ENCODE assay signal across 9 mouse cellular contexts in genomic region chr2:30061215-30062166, GRCm38 (mm10). TPM values are rescaled to one million over a fixed set of nuclear protein-coding genes. Genes with fewer than 3 reads are reported as not detected.
DNase-seq lines count a peak whose midpoint lies in the region; ATAC-seq and TF ChIP-seq lines count a peak whose summit lies in the region.
"Had no signal": no experiment of that assay in that cellular context is flagged by ENCODE, and none has a peak within 500 bp of the region (broad histone marks: within the 10 kb centered on the region; RNA-seq: fewer than 3 reads in every experiment).

No protein-coding gene starts in this region.

- no peak for ATAC-seq in cerebellum, adult (ENCODE audit: insufficient number of reproducible peaks, low FRiP score, low TSS enrichment)
- ATAC-seq in forebrain, embryonic 16.5 days: no peak
- peak; percentile 30 for ATAC-seq in inflammation-experienced regulatory T-cells, adult 6 months
- no peak for ATAC-seq in liver, embryonic 16.5 days (ENCODE audit: low read depth)
- 0 out of 2 replicates have a peak, but pooled peaks have one; percentile 17 for ATAC-seq in neural tube, embryonic 11.5 days (ENCODE audit: insufficient read depth, low FRiP score, low TSS enrichment)

- H3K36me3 ChIP-seq in forebrain, embryonic 16.5 days (ENCODE audit: control insufficient read depth, insufficient read depth): no peaks in the 10 kb centered on the region
- H3K36me3 ChIP-seq in liver, embryonic 16.5 days (ENCODE audit: control insufficient read depth, insufficient read depth): no peaks in the 10 kb centered on the region
- H3K36me3 ChIP-seq in neural tube, embryonic 11.5 days (ENCODE audit: control insufficient read depth, insufficient read depth, low read length): no peaks in the 10 kb centered on the region

- H3K9ac ChIP-seq in forebrain, embryonic 16.5 days (replicated peaks; ENCODE audit: low read depth, low read length): peak overlapping the region; percentile 60
- peak overlapping the region; percentile 81 for H3K9ac ChIP-seq in liver, embryonic 16.5 days (ENCODE audit: low read depth, low read length)
- H3K9ac ChIP-seq in neural tube, embryonic 11.5 days (ENCODE audit: low read length): peak overlapping the region; percentile 75

- DNase-seq in cerebellum, adult 2 months: no peak
- DNase-seq in adrenal gland, postnatal 10 days: peak; percentile 79
- peak; percentile 79 for DNase-seq in neural tube, embryonic 11.5 days (ENCODE audit: low spot score)
- DNase-seq in thymus, postnatal 4 days: peak; percentile 79

- TF ChIP-seq CTCF in cerebellum, adult 2 months (IDR thresholded peaks at IDR 0.05; ENCODE audit: borderline replicate concordance, insufficient read depth, low read depth, low read length): no peak

- H3K27me3 ChIP-seq in cerebellum, adult 2 months (ENCODE audit: control insufficient read depth, insufficient read depth, low read length): no peaks in the 10 kb centered on the region
- no peaks in the 10 kb centered on the region for H3K27me3 ChIP-seq in forebrain, embryonic 16.5 days (replicated peaks; ENCODE audit: control insufficient read depth, insufficient read depth, low read length)
- no peaks in the 10 kb centered on the region for H3K27me3 ChIP-seq in liver, embryonic 16.5 days (ENCODE audit: control insufficient read depth, insufficient read depth, low read depth, low read length)
- H3K27me3 ChIP-seq in neural tube, embryonic 11.5 days (ENCODE audit: control insufficient read depth, insufficient read depth, low read length): no peaks in the 10 kb centered on the region
- H3K27me3 ChIP-seq: Patski had no signal

- no peak for TF ChIP-seq POLR2A in cerebellum, adult 2 months (IDR thresholded peaks at IDR 0.05; ENCODE audit: borderline replicate concordance, insufficient read depth, low read length)

- H3K4me3 ChIP-seq in cerebellum, adult 2 months (replicated peaks; ENCODE audit: insufficient read depth, low read depth, low read length): peak overlapping the region; percentile 70
- peak overlapping the region; percentile 52 for H3K4me3 ChIP-seq in forebrain, embryonic 16.5 days (replicated peaks; ENCODE audit: low read length)
- peak overlapping the region; percentile 80 for H3K4me3 ChIP-seq in liver, embryonic 16.5 days (ENCODE audit: low read depth, low read length)
- peak overlapping the region; percentile 68 for H3K4me3 ChIP-seq in neural tube, embryonic 11.5 days (ENCODE audit: low read depth, low read length)

- H3K9me3 ChIP-seq in forebrain, embryonic 16.5 days (ENCODE audit: control insufficient read depth, low read length): no peaks in the 10 kb centered on the region
- no peaks in the 10 kb centered on the region for H3K9me3 ChIP-seq in liver, embryonic 16.5 days (replicated peaks; ENCODE audit: control insufficient read depth, low read length)
- H3K9me3 ChIP-seq in neural tube, embryonic 11.5 days (ENCODE audit: control insufficient read depth, low read length): no peaks in the 10 kb centered on the region

- no peak overlapping the region for H3K27ac ChIP-seq in cerebellum, adult 2 months (ENCODE audit: insufficient read depth, low read length)
- H3K27ac ChIP-seq in forebrain, embryonic 16.5 days (ENCODE audit: low read length): peak overlapping the region; percentile 62
- H3K27ac ChIP-seq in liver, embryonic 16.5 days (ENCODE audit: low read length): peak overlapping the region; percentile 92
- peak overlapping the region; percentile 85 for H3K27ac ChIP-seq in neural tube, embryonic 11.5 days (ENCODE audit: low read depth, low read length)

- H3K4me1 ChIP-seq in cerebellum, adult 2 months (ENCODE audit: control insufficient read depth, insufficient read depth, low read length): no peaks in the 10 kb centered on the region
- peaks cover 31% of the 10 kb centered on the region for H3K4me1 ChIP-seq in forebrain, embryonic 16.5 days (replicated peaks; ENCODE audit: control insufficient read depth, insufficient read depth, low read length)
- H3K4me1 ChIP-seq in liver, embryonic 16.5 days (ENCODE audit: control insufficient read depth, low read depth, low read length): peaks cover 45% of the 10 kb centered on the region
- H3K4me1 ChIP-seq in neural tube, embryonic 11.5 days (ENCODE audit: control insufficient read depth, insufficient read depth, low read length): peaks cover 13% of the 10 kb centered on the region

- WGBS in cerebellum, adult 2 months: 14% methylated on average over 37 of the region's 37 CpGs
- WGBS in forebrain, embryonic 16.5 days: 8% methylated on average over 36 of the region's 37 CpGs
- WGBS in liver, embryonic 16.5 days (ENCODE audit: insufficient replicate concordance): 5% methylated on average over 34 of the region's 37 CpGs
- WGBS in neural tube, embryonic 11.5 days: 10% methylated on average over 36 of the region's 37 CpGs

- H3K4me2 ChIP-seq in forebrain, embryonic 16.5 days (ENCODE audit: low read length): peak overlapping the region; percentile 79
- H3K4me2 ChIP-seq in liver, embryonic 16.5 days (ENCODE audit: low read depth, low read length): peak overlapping the region; percentile 100
- H3K4me2 ChIP-seq in neural tube, embryonic 11.5 days (ENCODE audit: low read depth): peak overlapping the region; percentile 95

RNA-seq across cellular contexts. Expression of gene Set, which starts 4.3 kb away (rescaled TPM):
- polyA plus RNA-seq in cerebellum, adult 2 months (2012; rRNA removed): 138 and 159 TPM in 2 replicates
- 100 to 1,000 TPM; 216 to 221 TPM for total RNA-seq in adrenal gland, postnatal 10 days (2021)
- 407 and 435 TPM in 2 replicates for polyA plus RNA-seq in forebrain, embryonic 16.5 days (2015; fragmentation: Nextera tagmentation; extraction: Ambion mirVana)
- polyA plus RNA-seq in inflammation-experienced regulatory T-cells, adult 6 months (2017; shearing (Covaris generic)): 100 to 1,000 TPM; 374 to 393 (median 380) TPM
- polyA plus RNA-seq in liver, embryonic 16.5 days (2015; fragmentation: Nextera tagmentation; extraction: Ambion mirVana): 117 and 130 TPM in 2 replicates
- polyA plus RNA-seq in neural tube, embryonic 11.5 days (2014; fragmentation: Nextera tagmentation; extraction: Ambion mirVana): 647 and 654 TPM in 2 replicates

RNA-seq across cellular contexts. Expression of gene Wdr34, which starts 12.8 kb away (rescaled TPM):
- 25.2 and 25.6 TPM in 2 replicates for polyA plus RNA-seq in cerebellum, adult 2 months (2012; rRNA removed)
- 10 to 100 TPM; 20.1 to 24.4 TPM for total RNA-seq in adrenal gland, postnatal 10 days (2021)
- 70.2 and 83.3 TPM in 2 replicates for polyA plus RNA-seq in forebrain, embryonic 16.5 days (2015; fragmentation: Nextera tagmentation; extraction: Ambion mirVana)
- 1 to 10 TPM in 2 of 3 experiments, under 1 TPM in 1; 0.59 to 2.1 (median 1.1) TPM for polyA plus RNA-seq in inflammation-experienced regulatory T-cells, adult 6 months (2017; shearing (Covaris generic))
- polyA plus RNA-seq in liver, embryonic 16.5 days (2015; fragmentation: Nextera tagmentation; extraction: Ambion mirVana): 5.3 and 5.7 TPM in 2 replicates
- polyA plus RNA-seq in neural tube, embryonic 11.5 days (2014; fragmentation: Nextera tagmentation; extraction: Ambion mirVana): 29.3 and 30.6 TPM in 2 replicates

RNA-seq across cellular contexts. Expression of gene Pkn3, which starts 16.0 kb away (rescaled TPM):
- polyA plus RNA-seq in cerebellum, adult 2 months (2012; rRNA removed): 2.4 TPM in 2 replicates
- total RNA-seq in adrenal gland, postnatal 10 days (2021): 10 to 100 TPM in 1 of 2 experiments, 1 to 10 TPM in 1; 6.3 to 10.1 TPM
- 2.6 and 3.4 TPM in 2 replicates for polyA plus RNA-seq in forebrain, embryonic 16.5 days (2015; fragmentation: Nextera tagmentation; extraction: Ambion mirVana)
- under 1 TPM; 0.59 to 0.91 (median 0.71) TPM for polyA plus RNA-seq in inflammation-experienced regulatory T-cells, adult 6 months (2017; shearing (Covaris generic))
- polyA plus RNA-seq in liver, embryonic 16.5 days (2015; fragmentation: Nextera tagmentation; extraction: Ambion mirVana): 2.1 and 2.3 TPM in 2 replicates
- polyA plus RNA-seq in neural tube, embryonic 11.5 days (2014; fragmentation: Nextera tagmentation; extraction: Ambion mirVana): 6.7 and 7.0 TPM in 2 replicates

RNA-seq across cellular contexts. Expression of gene Zdhhc12, which starts 32.0 kb away (rescaled TPM):
- 14.4 and 15.5 TPM in 2 replicates for polyA plus RNA-seq in cerebellum, adult 2 months (2012; rRNA removed)
- total RNA-seq in adrenal gland, postnatal 10 days (2021): 10 to 100 TPM; 14.9 to 19.0 TPM
- 17.8 and 19.0 TPM in 2 replicates for polyA plus RNA-seq in forebrain, embryonic 16.5 days (2015; fragmentation: Nextera tagmentation; extraction: Ambion mirVana)
- 10 to 100 TPM; 30.9 to 38.9 (median 31.7) TPM for polyA plus RNA-seq in inflammation-experienced regulatory T-cells, adult 6 months (2017; shearing (Covaris generic))
- 17.6 and 18.7 TPM in 2 replicates for polyA plus RNA-seq in liver, embryonic 16.5 days (2015; fragmentation: Nextera tagmentation; extraction: Ambion mirVana)
- polyA plus RNA-seq in neural tube, embryonic 11.5 days (2014; fragmentation: Nextera tagmentation; extraction: Ambion mirVana): 28.3 and 31.1 TPM in 2 replicates

Comparison
In these comparisons a context has a peak if more than half of its experiments do, and no peak if none do; other contexts are left out.
1. DNase-seq: peak in adrenal gland, postnatal 10 days (single experiment), neural tube, embryonic 11.5 days (single experiment) and thymus, postnatal 4 days (single experiment); none in cerebellum, adult 2 months (0 of 2).
2. ATAC-seq: peak in inflammation-experienced regulatory T-cells, adult 6 months (single experiment) and neural tube, embryonic 11.5 days (single experiment); none in cerebellum, adult (single experiment), forebrain, embryonic 16.5 days (single experiment) and liver, embryonic 16.5 days (single experiment).
3. Peak in every context shown above with its lines, with median percentiles within 50 percentile points of each other: H3K4me3 ChIP-seq, H3K4me2 ChIP-seq and H3K9ac ChIP-seq.